Mouse (Mus musculus): Measurements from ENCODE around the gene Trpm2. TPM values are rescaled to one million over a fixed set of nuclear protein-coding genes. Genes with fewer than 3 reads are reported as not detected.

Gene Trpm2
- total and polyA plus RNA-seq, 3 experiments = 0.16 to 0.34 TPM; not detected in 1

DNA sequence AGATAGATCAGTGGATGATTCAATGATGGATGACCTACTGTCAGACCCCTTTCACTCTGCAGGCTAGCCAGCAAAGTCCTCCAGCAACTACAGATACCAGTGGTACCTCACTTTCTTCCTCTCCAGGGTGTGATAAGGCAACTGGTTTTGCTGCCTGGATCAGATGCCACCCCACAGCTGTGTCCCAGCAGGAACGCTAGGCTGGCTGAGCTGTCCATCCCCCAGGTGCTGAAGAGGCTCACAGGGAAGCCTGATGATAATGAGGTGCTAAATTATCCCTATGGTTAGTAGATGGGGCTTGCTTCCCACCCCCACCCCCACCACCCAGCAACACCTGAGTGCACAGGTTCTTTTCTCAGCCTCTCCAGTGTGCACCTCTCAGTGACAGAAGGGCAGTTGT, 102.8 kb downstream of the Trpm2 start:
- Histone ChIP-seq H3K79me2 (replicated peaks; ENCODE audit: control insufficient read depth, extremely low read depth, insufficient read depth, poor library complexity, severe bottlenecking) (no peaks in the 10 kb centered on the region), H3K9ac (ENCODE audit: insufficient read depth, low read depth) (no peak overlapping the region), H3K4me1 (ENCODE audit: control insufficient read depth in 1 of 2, insufficient read depth in 2 of 2) (peaks cover 5 to 6% of the 10 kb centered on the region in 2 experiments), H3K4me2 (ENCODE audit: insufficient read depth, low read depth, poor library complexity, severe bottlenecking) (no peak overlapping the region), H3K27ac (ENCODE audit: insufficient read depth, low read depth) (no peak overlapping the region), H3K27me3 (replicated peaks) (peaks cover 54% of the 10 kb centered on the region), H3K4me3 (replicated peaks in 1 of 3; ENCODE audit: low read depth in 2 of 3, low read length in 2 of 3, poor library complexity in 1 of 3) (no peak overlapping the region), H3K9me3 (replicated peaks; ENCODE audit: low read length) (peaks cover 5% of the 10 kb centered on the region), H3K36me3 (replicated peaks in 1 of 2; ENCODE audit: control insufficient read depth in 1 of 2, insufficient read depth in 1 of 2, low read length in 1 of 2) (no peaks in the 10 kb centered on the region)
- dilution Hi-C loops (cut with MboI; ENCODE audit: extremely low pct_ligation_motif_present, extremely low pct_unique_long_range_greater_than_20kb, low sequenced_read_pairs) (no loop called here), in situ Hi-C loops (cut with MboI; ENCODE audit: low pct_ligation_motif_present, low pct_unique_long_range_greater_than_20kb, low sequenced_read_pairs) (no loop called here)
- no peak for DNase-seq (ENCODE audit: extremely low read depth)
- TF ChIP-seq USF1 (IDR thresholded peaks at IDR 0.05; ENCODE audit: low read depth, low read length) (no peak), CHD1 (IDR thresholded peaks at IDR 0.05; ENCODE audit: low read depth, low read length) (no peak), ZNF384 (IDR thresholded peaks at IDR 0.05; ENCODE audit: low read depth, low read length) (no peak), HCFC1 (IDR thresholded peaks at IDR 0.05; ENCODE audit: low read depth, low read length) (no peak)

DNA sequence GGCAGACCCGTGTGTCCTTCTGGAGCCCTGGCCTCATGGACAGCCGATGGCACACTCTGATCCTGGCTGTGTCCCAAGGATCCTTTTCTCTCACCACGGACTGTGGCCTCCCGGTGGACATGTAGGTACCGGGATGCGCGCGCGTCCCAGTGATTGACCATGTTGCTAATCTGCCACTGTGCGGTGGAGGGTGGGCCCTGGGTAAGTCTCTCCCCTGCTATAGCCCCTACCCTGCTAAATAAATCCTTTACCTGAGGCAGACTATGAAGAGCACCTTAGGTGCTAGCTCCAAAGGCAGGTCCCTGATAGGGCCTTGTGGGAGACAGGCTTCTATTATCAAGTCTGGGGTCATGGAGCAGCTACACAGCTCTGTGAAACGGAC, 105.6 kb downstream of the Trpm2 start:
- Histone ChIP-seq H3K9ac (ENCODE audit: insufficient read depth, low read depth) (no peak overlapping the region), H3K36me3 (replicated peaks in 1 of 2; ENCODE audit: control insufficient read depth in 1 of 2, insufficient read depth in 1 of 2, low read length in 1 of 2) (no peaks in the 10 kb centered on the region), H3K79me2 (replicated peaks; ENCODE audit: control insufficient read depth, extremely low read depth, insufficient read depth, poor library complexity, severe bottlenecking) (no peaks in the 10 kb centered on the region), H3K4me3 (replicated peaks in 1 of 3; ENCODE audit: low read depth in 2 of 3, low read length in 2 of 3, poor library complexity in 1 of 3) (peak overlapping the region in 1 of 3 experiments; percentile 16), H3K4me1 (ENCODE audit: control insufficient read depth in 1 of 2, insufficient read depth in 2 of 2) (peaks cover 5 to 6% of the 10 kb centered on the region in 2 experiments), H3K27ac (ENCODE audit: insufficient read depth, low read depth) (no peak overlapping the region), H3K4me2 (ENCODE audit: insufficient read depth, low read depth, poor library complexity, severe bottlenecking) (0 out of 2 replicates have a peak overlapping the region, but pooled peaks have one; percentile 4), H3K27me3 (replicated peaks) (peaks cover 67% of the 10 kb centered on the region), H3K9me3 (replicated peaks; ENCODE audit: low read length) (peaks cover 5% of the 10 kb centered on the region)
- no peak for DNase-seq (ENCODE audit: extremely low read depth)
- in situ Hi-C loops (cut with MboI; ENCODE audit: low pct_ligation_motif_present, low pct_unique_long_range_greater_than_20kb, low sequenced_read_pairs) = no loop called here
- dilution Hi-C loops (cut with MboI; ENCODE audit: extremely low pct_ligation_motif_present, extremely low pct_unique_long_range_greater_than_20kb, low sequenced_read_pairs) = no loop called here
- no peak for TF ChIP-seq ZNF384 (IDR thresholded peaks at IDR 0.05; ENCODE audit: low read depth, low read length)

DNA sequence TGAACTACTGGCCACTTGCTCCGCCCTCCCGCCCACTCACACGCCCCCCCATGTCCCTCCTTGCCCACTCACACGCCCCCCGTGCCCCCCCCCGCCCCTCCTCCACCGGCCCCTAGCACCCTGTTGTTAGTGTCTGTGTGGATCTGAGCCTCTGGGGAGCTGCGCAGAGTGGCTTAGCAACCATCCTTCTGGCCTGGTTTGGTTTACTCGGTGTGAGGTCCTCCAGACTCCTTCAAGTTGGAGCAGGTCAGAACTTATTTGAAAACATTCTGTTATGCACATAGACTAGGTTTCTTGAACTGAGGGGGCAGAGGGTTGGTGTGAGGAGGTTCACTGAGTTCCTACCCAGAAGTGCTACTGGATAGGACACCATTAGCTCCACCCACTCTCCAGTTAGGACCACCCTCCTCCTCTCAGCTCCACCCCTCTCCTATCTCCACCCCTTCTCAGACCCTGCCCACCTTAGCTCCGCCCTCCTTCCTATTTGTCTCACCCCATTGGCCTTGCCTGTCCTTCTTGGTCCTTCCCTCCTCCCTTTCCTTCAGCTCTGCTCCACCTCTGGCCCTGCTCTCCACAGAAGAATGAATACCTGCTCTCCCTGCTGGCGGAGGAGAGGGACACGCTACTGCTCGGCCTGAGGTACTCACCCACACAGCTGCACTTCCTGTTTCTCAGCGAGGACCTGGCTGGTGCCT, 106.1 kb downstream of the Trpm2 start:
- no peak overlapping the region for H3K4me2 ChIP-seq (ENCODE audit: insufficient read depth, low read depth, poor library complexity, severe bottlenecking)
- peak overlapping the region in 1 of 3 experiments; percentile 16 for H3K4me3 ChIP-seq (replicated peaks in 1 of 3; ENCODE audit: low read depth in 2 of 3, low read length in 2 of 3, poor library complexity in 1 of 3)
- no peak overlapping the region for H3K9ac ChIP-seq (ENCODE audit: insufficient read depth, low read depth)
- peaks cover 5% of the 10 kb centered on the region for H3K9me3 ChIP-seq (replicated peaks; ENCODE audit: low read length)
- H3K27ac ChIP-seq (ENCODE audit: insufficient read depth, low read depth) = no peak overlapping the region
- peaks cover 5 to 6% of the 10 kb centered on the region in 2 experiments for H3K4me1 ChIP-seq (ENCODE audit: control insufficient read depth in 1 of 2, insufficient read depth in 2 of 2)
- dilution Hi-C loops (cut with MboI; ENCODE audit: extremely low pct_ligation_motif_present, extremely low pct_unique_long_range_greater_than_20kb, low sequenced_read_pairs) = no loop called here
- H3K79me2 ChIP-seq (replicated peaks; ENCODE audit: control insufficient read depth, extremely low read depth, insufficient read depth, poor library complexity, severe bottlenecking) = no peaks in the 10 kb centered on the region
- peak; percentile 49 for DNase-seq (ENCODE audit: extremely low read depth)
- peaks cover 69% of the 10 kb centered on the region for H3K27me3 ChIP-seq (replicated peaks)
- in situ Hi-C loops (cut with MboI; ENCODE audit: low pct_ligation_motif_present, low pct_unique_long_range_greater_than_20kb, low sequenced_read_pairs) = no loop called here
- H3K36me3 ChIP-seq (replicated peaks in 1 of 2; ENCODE audit: control insufficient read depth in 1 of 2, insufficient read depth in 1 of 2, low read length in 1 of 2) = no peaks in the 10 kb centered on the region
- TF ChIP-seq MAZ (IDR thresholded peaks at IDR 0.05; ENCODE audit: low read depth, low read length) (no peak), ZNF384 (IDR thresholded peaks at IDR 0.05; ENCODE audit: low read depth, low read length) (no peak), IRF4 (IDR thresholded peaks at IDR 0.05; ENCODE audit: low read depth, low read length) (no peak), ELF1 (IDR thresholded peaks at IDR 0.05; ENCODE audit: low read depth, low read length) (no peak), SIN3A (IDR thresholded peaks at IDR 0.05; ENCODE audit: low read length) (no peak), KAT2A (IDR thresholded peaks at IDR 0.05; ENCODE audit: insufficient replicate concordance, low read length) (no peak), SMC3 (IDR thresholded peaks at IDR 0.05; ENCODE audit: low read depth, low read length) (no peak), ZMIZ1 (IDR thresholded peaks at IDR 0.05; ENCODE audit: low read depth, low read length) (no peak), CHD2 (IDR thresholded peaks at IDR 0.05; ENCODE audit: low read length) (no peak), NRF1 (IDR thresholded peaks at IDR 0.05; ENCODE audit: low read depth, low read length) (no peak)

Measured in CH12.LX (cell line).